Mouse (Mus musculus): ENCODE data around the gene Agrn.

The Agrn gene

DNA sequence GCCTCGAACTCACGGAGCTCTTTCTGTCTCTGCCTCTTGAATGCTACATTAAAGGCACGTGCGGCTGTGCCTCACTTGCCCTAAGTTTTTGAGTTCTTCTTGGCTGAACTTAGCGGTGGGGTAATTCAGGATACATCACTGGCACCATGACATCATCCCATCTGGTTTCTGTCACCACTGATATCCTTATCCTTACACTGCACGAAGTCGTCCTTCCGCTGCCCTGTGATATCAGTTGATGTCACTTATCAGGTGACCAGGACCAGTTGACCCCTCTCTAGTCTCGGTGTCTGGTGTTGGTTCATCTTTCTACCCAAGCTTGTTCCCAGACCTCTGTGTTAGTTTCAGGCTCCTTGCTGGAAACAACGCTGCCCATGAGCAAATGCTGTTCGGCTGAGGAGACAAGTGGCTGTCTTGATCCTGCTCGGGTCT lies 5.2 kb upstream of the Agrn start:
- peak; percentile 78 for DNase-seq (ENCODE audit: low read depth)

DNA sequence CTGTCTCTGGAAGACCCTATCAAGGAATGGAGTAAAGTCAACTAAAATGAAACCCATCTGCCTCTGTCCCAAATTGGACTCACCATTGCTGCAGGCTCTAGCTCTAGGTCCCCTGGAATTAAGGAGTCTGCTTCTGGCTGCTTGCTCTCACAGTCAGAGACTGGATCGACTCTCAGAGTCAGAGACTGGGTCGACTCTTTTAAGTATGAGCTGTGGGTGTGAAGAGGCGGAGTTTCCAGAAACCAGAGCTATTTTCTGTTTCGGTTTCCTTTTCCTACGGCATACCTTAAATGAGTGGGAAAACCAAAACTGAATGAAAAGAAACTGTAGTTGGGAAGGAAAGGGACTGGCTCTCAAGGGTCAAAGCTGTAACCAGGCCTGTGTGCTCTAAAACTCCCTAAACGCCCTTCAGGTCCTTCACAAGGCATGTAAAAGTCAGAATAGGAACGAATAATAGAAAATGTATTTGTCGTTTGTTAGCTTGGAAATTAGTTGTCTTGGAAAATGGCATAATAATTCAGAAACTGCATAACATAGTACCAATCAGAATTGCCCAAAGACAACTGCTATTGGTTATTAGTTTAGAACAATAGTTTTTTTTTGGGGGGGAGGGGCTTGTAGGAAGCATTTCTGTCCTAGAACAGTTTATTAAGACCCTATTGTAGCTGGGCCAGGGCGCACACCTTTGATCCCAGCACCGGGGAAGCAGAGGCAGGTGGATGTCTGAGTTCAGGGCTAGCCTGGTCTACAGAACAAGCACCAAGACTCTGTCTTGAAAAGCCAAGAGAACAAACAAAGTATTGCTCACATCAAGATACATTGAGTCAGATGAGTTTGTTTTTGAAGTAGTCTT lies 3.6 kb upstream of the Agrn start, which contains the start of gene Isg15:
TSS of gene Isg15 (minus strand) at position 196 of the 853 bp plus-strand sequence.
- DNase-seq (ENCODE audit: low read depth) = no peak

DNA sequence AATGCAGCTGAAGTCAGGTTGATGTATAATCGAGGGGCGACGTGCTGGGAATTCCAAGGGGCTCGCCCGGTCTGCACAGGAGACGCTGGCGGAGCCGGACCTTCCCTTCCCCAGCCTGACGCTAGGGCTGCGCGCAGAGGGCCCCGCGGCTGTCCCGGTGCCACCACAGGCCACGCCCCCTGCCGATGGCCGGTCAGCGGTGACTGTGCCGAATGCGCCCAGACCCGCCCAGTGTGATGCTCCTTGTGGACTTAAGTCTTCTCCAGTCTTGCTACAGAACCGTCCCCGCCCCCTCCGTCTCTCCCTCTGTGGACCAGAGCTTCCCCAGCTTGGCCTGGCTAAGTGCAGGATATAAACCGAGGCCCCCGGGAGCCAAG lies 529 bp upstream of the Agrn start:
- DNase-seq (ENCODE audit: low read depth) = peak; percentile 53

DNA sequence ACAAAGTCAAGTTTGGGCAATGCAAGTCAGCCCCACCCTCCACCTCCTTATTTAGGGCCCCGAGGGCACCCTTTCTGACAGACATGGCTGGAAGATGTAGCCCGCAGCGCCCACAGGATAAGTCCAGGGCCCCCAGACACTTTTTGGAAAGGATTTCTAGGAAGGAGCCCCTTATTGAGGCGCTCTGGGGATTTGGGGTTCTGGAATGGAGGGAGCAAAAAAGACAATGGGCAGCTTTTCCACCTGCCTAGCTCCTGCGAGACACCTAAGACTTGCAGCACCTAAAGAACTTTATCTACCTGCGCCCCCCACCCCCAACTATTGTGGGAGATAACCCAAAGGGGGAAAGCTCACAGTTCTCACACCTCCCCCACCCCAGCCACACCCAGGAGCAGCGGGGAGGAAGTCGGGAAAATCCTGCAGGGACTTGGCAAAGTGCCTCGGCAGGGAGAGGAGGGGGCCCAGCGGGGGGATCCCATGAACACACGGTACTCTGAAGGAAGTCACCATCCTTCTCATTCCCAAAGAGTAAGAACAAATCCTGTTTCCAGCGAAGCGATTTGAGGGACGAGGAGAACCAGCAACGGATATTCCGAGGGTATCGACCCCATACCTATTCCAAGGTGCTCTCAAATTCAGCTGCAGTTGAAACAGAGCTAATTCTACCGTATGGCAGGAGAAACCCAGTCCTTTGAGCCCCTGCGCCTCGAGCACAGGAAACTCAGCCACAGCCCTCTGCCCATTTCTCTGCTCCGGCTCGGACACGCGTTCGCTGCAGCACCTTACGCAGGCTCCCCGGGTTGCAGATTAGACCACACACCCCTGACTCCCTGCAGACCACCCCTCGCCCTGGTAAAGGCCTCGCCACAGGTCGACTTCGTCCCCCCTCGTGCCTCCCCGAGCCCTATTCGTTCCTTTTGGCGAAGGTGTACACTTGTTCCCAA lies 1.1 kb downstream of the Agrn start:
- DNase-seq (ENCODE audit: low read depth) = no peak

DNA sequence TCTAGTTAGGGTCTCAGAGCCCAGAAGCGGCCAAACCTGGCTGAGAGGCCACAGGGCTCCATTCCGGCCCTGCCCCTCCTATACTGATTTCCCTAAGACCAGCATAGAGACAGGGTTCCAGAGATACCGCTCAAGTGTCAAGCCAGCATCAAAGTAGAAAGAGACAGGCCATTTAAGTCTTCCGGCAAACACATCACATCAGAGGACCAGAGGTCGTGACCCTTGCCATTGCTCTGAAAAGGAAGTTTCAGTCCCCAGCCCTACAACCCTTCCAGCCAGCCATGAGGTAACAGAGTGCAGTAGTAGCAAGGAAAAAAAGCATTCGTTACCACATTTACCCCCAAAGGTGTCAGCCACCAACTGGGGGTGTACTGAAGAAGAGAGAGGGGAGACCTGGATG lies 2.9 kb downstream of the Agrn start:
- DNase-seq (ENCODE audit: low read depth) = no peak

DNA sequence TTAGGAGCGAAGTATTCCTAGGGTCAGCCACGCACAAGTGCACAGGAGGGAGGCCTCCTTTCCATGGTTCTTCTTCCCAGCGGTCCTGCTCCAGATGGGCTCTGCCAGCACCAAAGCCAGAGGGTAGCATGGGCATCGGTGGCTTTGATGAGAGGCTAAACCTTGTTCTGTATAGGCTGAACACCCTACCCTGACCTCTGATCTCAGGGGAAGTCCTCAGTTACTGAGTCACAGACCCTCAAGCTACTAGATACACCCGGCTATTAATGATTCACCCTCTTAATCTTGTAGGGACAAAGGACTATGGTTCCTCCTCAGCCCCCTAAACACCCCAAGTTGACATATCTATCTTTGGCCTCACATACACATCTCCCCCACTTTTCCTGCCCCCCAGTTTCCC lies 3.4 kb downstream of the Agrn start:
- no peak for DNase-seq (ENCODE audit: low read depth)

DNA sequence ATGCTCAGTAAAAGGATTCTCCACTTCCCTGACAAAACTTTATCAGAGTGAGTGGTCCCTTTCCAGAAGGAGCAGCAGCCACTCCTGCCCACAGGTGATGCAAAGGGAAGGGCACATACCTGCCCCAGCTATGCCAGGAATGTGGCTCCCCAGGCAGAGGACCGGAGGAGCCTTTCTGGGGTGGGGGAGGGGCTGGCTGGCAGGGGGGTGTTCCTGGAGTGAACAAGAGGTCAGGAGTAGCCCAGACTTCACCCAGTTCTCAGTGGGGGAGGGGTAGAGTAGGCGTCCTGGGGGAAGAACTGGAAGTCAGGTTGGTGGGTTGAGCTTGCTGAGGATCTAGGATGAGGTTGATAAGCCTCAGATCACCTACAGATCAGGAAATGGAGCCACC lies 4.1 kb downstream of the Agrn start:
- DNase-seq (ENCODE audit: low read depth) = no peak

DNA sequence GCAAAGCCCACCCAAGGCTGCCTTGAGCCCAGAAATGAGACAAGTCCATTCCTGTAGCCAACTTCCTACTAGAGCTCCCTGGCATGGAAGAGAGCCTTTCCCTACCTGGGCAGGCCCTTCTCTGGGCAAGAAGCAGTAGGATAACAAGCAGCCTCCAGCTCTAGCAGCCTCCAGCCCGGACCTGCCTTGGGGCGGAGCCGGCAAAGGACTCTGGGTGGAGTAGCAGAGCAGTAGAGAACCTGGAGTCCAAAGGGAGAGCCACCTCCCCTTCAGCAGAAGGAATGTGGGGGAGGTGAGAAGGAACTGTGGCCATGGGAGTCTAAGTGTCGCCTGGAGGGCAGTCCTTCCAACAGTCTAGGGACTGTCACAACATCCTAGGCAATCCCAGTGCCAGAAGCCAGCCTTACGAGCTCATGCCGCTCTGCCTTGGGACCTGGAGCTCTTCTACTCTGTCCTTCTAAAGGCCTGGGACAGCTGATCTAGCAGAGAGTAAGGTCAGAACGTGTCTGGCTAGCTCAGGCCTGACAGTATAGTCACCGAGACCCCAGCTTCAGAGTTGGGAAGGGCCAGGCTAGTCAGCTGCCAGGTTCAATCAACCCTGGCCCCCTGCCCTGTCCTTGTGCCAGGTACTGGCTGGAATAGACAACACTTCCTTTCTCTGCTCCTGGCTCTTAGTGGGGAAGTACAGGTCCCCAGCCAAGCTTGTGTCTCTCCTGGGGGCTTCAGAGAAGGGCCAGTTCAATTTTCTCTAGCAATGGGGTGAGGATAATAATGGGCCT lies 4.7 kb downstream of the Agrn start:
- DNase-seq (ENCODE audit: low read depth) = no peak

DNA sequence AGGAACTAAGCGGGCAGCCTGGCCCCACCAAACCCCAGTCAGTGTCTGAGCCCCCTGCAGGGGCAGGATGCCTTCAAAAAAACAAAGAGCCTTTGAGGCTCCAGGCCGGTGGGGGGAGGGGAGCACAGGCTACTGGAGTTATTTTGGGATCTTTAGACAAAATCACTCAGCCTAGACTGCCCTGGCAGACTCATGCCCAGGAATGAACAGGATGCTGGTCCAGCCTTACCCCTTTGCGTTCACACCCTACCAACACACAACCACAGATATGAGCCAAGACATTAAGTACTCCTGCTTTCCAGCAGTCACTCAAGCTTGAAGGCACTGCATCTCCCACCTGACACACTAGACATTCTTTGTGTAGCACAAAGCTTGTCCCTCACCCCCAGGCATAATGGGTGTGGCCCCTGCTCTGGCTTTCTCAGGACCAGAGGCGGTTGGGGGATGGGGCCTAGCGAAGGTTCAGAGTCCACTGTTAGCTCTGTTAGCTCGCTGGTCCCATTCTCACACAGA lies 8.4 kb downstream of the Agrn start:
- DNase-seq (ENCODE audit: low read depth) = no peak

DNA sequence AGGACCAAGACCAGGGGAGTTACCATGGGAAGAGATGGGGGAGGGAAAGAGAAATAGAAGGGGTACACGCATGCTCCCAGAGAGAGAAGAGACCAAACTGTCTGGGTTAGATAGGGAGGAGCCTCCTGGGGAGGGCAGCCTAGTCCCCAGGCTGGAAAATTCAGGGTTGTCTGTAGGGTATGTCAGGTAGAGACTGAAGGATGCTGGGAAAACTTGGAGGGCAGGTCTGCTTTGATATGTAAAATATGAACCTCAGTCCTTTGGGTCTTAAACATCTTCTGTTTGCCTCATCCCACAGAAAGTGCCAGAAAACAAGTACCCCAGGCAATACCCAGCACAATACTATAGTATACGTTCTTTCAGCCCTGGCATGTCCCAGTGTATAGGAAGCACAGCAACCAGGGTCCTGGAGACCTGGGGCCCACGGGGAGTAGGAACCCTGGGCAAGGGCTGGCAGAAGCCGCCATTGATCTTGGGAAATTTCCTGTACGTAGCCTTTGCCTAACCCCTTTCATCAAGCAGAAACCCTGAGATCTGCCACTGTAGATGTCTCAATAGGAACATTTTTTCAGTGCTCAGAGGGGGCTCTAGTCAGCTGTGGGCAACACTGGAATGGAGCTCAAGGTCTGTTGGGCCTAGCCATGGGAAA lies 9.0 kb downstream of the Agrn start:
- no peak for DNase-seq (ENCODE audit: low read depth)

DNA sequence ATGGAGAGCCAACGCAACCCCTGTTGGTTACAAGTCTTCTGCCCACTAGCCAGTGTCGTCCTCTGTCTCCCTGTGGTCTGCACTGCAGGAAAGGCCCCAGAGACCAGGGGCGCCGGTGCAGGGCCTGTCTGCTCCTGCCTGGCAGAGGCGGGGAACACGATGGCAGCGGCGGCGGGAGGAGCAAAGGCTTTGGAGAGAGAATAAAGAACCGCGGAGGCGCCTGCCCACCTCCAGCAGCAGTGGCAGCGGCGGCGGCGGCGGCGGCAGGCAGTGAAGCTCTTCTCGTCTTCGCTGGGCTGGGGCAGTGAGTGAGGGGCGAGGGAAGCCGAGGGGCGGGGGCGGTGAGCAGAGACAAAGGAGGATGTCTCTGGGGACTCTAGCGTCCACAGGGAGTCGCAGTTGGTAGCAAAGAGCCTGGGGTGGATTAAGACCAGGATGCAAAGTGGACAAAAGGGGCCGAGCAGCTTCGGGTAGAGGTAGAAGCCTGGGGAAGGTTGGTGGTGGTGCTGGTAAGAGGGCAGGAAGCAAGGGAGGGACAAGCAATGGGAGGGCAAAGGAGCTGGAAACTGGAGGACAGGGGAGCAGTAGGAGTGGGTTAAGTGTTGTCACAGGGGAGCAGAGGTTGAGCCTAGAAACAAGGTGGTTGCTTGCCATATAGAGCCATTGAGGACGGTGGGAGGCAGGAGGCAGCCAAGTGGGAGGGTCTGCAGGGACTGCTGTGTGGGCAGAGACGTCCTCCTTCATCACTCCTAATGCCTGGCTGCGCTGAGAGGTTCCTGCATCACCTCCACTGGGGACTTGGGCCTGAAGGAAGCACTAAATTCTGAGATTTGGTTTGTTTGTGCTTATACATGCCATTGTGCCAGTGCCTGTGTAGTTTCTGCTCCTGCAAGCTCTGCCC lies 11.1 kb downstream of the Agrn start:
- no peak for DNase-seq (ENCODE audit: low read depth)

DNA sequence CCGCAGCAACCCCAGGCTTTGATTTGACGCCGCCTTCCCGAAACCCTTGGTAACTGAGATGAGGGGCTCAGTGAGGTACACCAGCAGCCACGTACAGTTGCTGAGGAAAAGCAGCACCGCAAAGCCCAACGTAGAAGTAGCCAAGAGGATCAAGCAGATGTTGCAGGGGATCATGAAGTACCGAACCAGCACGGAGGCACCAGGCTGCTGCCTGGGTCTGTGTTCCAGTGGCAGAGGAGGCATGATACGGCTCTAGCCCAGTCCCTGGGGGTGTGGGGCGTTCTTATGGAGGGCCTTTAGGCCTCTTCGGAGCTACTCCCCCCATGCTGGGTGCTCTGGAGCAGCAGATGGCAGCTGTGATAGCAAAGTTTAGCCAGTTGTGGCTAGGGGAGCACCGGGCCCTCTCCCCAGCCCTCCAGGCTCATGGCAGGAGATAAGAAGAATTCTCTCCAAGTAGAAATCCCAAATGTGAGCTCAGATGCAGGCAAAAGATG lies 11.8 kb downstream of the Agrn start:
- peak; percentile 36 for DNase-seq (ENCODE audit: low read depth)

DNA sequence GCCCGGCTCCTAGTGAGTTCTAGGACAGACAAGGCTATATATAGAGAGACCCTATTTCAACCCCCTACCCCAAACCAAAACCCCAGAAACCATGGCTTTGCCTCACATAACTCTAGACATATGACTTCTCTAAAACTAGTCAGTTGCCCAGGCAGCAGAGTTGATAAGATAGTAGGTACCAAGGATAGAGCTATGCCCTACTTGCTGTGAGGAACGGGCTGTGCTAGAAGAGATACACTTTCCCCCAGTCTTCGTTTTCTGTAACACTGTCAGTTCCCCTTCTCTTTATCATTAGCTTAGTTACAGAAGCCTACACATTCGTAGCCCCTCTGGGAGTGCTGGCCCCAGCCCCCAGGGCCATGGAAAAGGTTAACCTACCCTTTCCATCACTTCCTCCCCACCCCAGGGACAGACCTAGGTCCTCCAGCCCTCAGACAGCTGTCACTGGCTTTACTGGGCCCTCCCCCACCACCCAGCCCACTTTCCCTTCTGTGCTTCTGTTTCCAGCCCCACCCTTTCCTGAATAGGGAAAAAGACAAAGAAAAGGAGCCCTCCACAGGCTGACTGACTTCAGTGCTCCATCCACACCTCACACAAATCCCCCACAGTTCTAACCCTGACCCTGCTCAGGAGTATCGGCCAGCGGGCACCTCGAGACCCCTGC lies 12.9 kb downstream of the Agrn start:
- DNase-seq (ENCODE audit: low read depth) = no peak

DNA sequence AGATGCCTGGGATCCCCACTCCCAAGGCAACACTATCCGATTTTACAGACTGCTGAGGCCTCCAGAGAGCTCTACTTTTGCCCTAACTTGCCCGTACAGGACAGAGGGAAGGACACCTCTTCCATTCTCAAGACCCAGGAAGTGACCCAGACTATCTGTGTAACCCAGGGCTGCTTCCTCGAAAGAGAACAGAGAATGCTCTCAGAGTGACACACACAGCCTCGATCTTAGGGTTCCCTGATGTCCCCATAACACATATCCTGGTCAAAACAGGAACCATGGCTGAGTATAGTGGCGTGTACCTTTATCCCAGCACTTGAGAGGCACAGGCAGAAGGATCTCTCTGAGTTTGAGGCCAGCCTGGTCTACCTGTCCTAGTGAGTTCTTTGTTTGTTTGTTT lies 13.5 kb downstream of the Agrn start:
- no peak for DNase-seq (ENCODE audit: low read depth)

DNA sequence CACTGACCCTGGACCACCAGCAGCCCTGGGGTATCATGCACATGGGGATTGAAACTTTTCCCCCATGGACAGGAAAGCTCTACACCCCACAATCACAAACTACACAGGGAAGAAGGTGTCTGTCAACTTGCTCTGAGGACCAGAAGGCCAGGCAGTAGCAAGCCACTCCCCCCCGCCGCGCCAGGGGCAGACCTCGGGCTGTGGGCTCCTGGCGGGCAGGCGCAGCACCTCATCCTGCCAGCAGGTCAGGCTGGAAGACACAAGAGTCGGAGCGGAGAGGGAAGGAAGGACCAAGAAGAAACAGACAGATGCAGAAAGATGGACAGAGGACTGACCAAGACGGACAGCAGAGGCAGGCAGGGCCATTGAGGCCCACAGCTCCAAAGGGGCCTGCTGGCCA lies 19.7 kb downstream of the Agrn start:
- no peak for DNase-seq (ENCODE audit: low read depth)

DNA sequence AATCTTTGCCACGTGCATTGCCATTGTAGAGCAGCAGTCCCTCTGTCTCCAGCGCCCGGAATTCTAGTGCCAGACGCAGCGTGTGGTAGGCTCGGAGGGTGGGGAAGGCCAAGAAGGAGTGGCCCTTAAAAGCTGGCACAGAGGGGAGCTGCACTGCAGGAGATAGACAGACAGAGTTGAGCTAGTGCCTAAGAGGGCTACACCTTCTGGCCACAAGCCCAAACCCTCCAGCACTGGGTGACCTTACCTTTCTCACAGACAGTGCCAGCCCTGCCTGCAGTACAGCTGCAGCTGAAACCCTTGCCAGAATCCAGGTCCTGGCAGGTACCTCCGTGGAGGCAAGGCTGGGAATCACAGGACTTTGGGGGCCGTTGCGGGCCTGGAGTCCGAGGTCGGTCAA lies 25.5 kb downstream of the Agrn start:
- DNase-seq (ENCODE audit: low read depth) = no peak

DNA sequence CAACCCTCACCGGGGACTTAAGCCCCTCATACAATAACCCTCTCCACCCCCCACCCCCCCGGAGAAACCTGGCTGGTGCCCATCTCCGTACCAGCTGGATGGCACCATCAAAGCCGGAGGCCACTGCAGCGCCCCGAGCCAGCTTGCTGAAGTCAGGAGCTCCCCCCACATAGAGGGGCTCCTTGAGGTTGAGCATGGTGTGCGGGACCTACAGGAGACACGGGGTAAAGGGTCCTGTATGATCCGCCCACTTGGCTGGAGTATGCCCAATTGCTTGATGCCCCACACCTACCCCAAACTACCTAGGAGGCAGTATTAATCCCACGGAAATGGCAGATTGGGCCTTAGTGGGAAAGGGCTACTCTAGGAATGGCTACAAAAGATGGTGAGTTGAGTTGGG lies 28.2 kb downstream of the Agrn start:
- DNase-seq (ENCODE audit: low read depth) = no peak

DNA sequence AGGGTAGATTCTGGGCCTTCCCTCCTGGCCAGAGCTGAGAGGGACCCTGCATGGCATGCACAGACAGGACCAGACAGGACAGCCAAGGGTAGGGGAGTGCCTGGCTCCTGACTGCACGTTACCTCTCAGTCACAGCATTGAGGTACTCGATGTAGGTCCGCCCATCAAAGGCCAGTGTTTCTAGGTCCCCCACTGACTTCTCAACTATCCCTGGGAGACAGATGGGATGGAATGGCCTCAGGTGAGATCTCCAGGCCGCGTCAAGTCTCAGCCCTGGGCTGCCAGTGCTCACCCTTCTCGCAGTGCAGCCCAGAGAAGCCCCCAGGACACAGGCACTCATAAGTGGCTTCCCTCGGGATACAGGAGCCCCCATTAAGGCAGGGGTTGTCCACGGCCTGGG lies 28.7 kb downstream of the Agrn start:
- DNase-seq (ENCODE audit: low read depth) = no peak

DNA sequence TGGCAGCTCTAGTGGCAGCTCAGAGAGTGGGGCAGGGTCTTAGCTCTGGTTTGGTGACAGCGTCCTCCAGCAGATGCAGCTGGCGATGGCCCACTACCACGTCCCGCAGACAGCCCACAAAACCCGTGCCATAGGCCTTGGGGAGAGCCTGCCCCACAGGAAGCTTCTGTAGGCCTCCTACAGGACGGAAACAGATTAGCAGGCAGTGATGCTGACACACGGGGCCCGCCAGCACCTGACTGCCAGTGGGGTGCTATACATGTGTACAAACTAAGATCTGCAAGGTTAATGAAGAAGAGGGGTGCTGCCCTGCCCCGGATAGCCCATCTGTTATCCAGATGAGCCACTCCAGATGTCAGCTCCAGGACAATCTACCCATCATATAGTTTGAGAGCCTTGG lies 30.8 kb downstream of the Agrn start:
- DNase-seq (ENCODE audit: low read depth) = no peak

DNA sequence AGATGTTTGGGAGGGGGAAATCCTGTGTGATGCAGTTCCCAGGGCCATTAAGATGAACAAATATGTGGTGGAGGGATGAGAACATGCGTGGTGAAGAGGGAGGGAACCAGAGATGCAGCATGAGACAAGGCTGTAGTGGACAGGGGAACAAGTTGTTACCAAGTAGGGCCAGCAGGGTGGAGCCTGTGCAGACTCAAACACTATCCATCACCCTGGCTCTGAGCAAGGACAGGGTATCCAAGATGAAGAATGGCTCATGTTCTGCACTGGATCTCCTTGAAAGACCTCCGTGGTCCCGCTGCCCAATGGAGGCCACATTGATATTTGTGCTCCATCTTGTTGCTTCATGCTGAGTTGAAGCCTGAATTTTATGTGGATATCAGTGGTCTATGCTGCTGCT lies 42.5 kb downstream of the Agrn start:
- no peak for DNase-seq (ENCODE audit: low read depth)

Data from c-Kit-positive CD71-positive TER-119-negative erythroid progenitor cells, embryonic 14.5 days (primary cell).